Mouse (Mus musculus) myocyte (in vitro differentiated cells): ENCODE results near the gene Smim8. TPM values are rescaled to one million over a fixed set of nuclear protein-coding genes. Genes with fewer than 3 reads are reported as not detected.

Experiments used
- H3K27me3 ChIP-seq: one replicate; pipeline ENCODE4 v1.6.1; 2011; ENCODE audit not compliant: control insufficient read depth, insufficient read depth, insufficient read length
- H3K36me3 ChIP-seq: one replicate; pipeline ENCODE4 v1.6.1; 2011; ENCODE audit not compliant: control insufficient read depth, insufficient read depth
- H3K4me2 ChIP-seq: one replicate; pipeline ENCODE4 v1.6.1; 2011; ENCODE audit warnings: low read depth, control low read depth
- H3K4me3 ChIP-seq: one replicate; pipeline ENCODE4 v1.5.1; 2011; ENCODE audit warnings: mild to moderate bottlenecking, control low read depth, moderate library complexity
- H3K79me2 ChIP-seq: one replicate; pipeline ENCODE4 v1.6.1; 2011; ENCODE audit not compliant: control insufficient read depth, insufficient read depth
- H3ac ChIP-seq: one replicate; pipeline ENCODE4 v1.6.1; 2011; ENCODE audit not compliant: control insufficient read depth, insufficient read length
- CEBPB ChIP-seq: IDR thresholded peaks from 2 replicates; pipeline ENCODE4 v1.6.1; 2011; ENCODE audit warnings: mild to moderate bottlenecking, moderate library complexity; ENCODE audit not compliant: poor library complexity, insufficient read depth, severe bottlenecking
- E2F4 ChIP-seq: IDR thresholded peaks from one replicate; pipeline ENCODE4 v1.6.1; 2011; ENCODE audit warnings: mild to moderate bottlenecking, control low read depth, moderate library complexity; ENCODE audit not compliant: insufficient read depth
- MAX ChIP-seq: IDR thresholded peaks from one replicate; pipeline ENCODE4 v1.6.1; 2011; ENCODE audit warnings: low read depth, mild to moderate bottlenecking, control low read depth
- MYOD1 ChIP-seq, 3 experiments: IDR thresholded peaks; one replicate each; pipeline ENCODE4 v1.6.1; 2011; ENCODE audit warnings: control low read depth in 2 of 3, low read depth in 2 of 3, mild to moderate bottlenecking in 2 of 3, moderate library complexity in 1 of 3; ENCODE audit not compliant: insufficient read length in 2 of 3, control insufficient read depth in 1 of 3
- MYOG ChIP-seq, 3 experiments: IDR thresholded peaks; one replicate each; pipeline ENCODE4 v1.6.1; 2011; ENCODE audit warnings: control low read depth in 2 of 3, low read depth in 2 of 3, mild to moderate bottlenecking in 2 of 3; ENCODE audit not compliant: insufficient read length in 2 of 3, control insufficient read depth in 1 of 3, insufficient read depth in 1 of 3
- POLR2A ChIP-seq: IDR thresholded peaks from one replicate; pipeline ENCODE4 v1.6.1; 2011; ENCODE audit warnings: low read depth, mild to moderate bottlenecking, control low read depth, moderate library complexity; ENCODE audit not compliant: insufficient read length
- POLR2AphosphoS2 ChIP-seq: IDR thresholded peaks from one replicate; pipeline ENCODE4 v1.6.1; 2011; ENCODE audit warnings: low read depth, control low read depth; ENCODE audit not compliant: insufficient read length
- REST ChIP-seq: IDR thresholded peaks from one replicate; pipeline ENCODE4 v1.6.1; 2011; ENCODE audit warnings: mild to moderate bottlenecking, control low read depth, moderate library complexity; ENCODE audit not compliant: insufficient read depth, insufficient read length
- SRF ChIP-seq: IDR thresholded peaks from one replicate; pipeline ENCODE4 v1.6.1; 2011; ENCODE audit warnings: low read depth; ENCODE audit not compliant: control insufficient read depth, insufficient read length
- TCF12 ChIP-seq: IDR thresholded peaks from one replicate; pipeline ENCODE4 v1.6.1; 2011; ENCODE audit warnings: mild to moderate bottlenecking, control low read depth; ENCODE audit not compliant: poor library complexity, insufficient read depth, severe bottlenecking
- TCF3 ChIP-seq: IDR thresholded peaks from one replicate; pipeline ENCODE4 v1.6.1; 2011; ENCODE audit warnings: low read depth, control low read depth; ENCODE audit not compliant: insufficient read length
- USF1 ChIP-seq: IDR thresholded peaks from one replicate; pipeline ENCODE4 v1.6.1; 2011; ENCODE audit warnings: low read depth, mild to moderate bottlenecking, control low read depth, moderate library complexity
- polyA plus RNA-seq: library from polyadenylated mRNA; unstranded; fragments of >200 nt; fragmentation: generic; extraction: Trizol; gene quantifications from one replicate; pipeline ENCODE4 v1.2.1, GENCODE M21; 2012; ENCODE audit warnings: missing spikeins

The Smim8 gene
- polyA plus RNA-seq, 1 experiment, result 20.4 TPM

DNA sequence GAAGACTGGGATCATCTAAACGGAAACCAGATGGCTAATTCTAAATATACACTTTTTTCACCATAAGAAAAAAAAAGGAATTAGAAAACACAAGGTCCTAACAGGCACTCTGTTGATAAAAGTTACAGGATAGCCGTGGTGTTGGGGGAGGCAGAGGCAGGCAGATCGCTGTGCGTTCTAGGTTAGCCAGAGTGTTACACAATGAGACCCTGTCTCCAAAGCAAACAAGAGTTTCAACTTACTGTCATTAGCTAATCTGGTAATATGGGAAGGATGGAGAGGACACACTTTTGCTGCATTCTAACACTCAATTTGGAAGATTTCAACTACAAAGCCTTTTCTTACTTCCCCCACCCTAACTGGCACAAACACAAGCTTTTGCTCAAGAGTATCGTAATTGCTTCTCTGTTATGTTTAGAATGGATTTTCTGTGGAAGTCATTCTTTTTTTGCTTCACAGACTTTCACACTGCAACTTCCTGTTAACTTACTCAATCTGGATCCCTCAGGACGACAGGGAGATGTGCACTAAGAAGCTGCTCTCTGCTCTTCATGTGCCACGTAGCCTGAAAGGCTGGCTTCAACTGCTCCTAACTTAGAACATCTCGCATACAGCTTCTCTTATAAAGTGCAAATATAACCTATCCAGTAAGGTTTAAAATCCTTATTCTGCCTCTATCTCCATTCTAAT lies 19.2 kb upstream of the Smim8 start:
- Histone ChIP-seq H3K27me3 (no peaks in the 10 kb centered on the region), H3K79me2 (no peaks in the 10 kb centered on the region), H3K4me3 (no peak overlapping the region), H3ac (no peak overlapping the region), H3K4me2 (no peak overlapping the region), H3K36me3 (no peaks in the 10 kb centered on the region)
- TF ChIP-seq MYOD1 (IDR thresholded peaks at IDR 0.05; ENCODE audit: control insufficient read depth in 1 of 3, insufficient read length in 2 of 3, low read depth in 2 of 3) (no peak), MYOG (IDR thresholded peaks at IDR 0.05; ENCODE audit: control insufficient read depth in 1 of 3, insufficient read depth in 1 of 3, insufficient read length in 2 of 3, low read depth in 2 of 3) (no peak), E2F4 (no peak), POLR2A (no peak), POLR2AphosphoS2 (no peak), USF1 (no peak)

DNA sequence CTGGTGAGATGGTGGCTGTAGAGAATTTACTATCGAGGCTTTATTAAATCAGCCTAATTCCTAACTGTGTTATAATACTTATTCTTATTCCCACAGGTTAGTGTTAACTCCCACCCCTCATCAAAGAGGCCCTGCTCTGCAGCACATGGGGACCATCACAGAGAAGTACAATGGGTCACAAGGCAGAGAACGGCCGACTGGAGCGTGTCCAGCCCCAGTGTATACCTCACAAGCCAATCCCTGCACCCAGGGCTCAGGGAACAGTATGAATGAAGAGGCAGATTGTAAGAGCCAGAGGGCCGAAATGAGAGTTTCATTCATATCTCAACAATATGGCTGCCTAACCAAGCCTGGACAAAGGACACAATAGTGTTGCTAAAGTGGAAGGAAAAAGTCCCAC lies 18.1 kb upstream of the Smim8 start:
- Histone ChIP-seq H3ac (no peak overlapping the region), H3K4me3 (no peak overlapping the region), H3K27me3 (no peaks in the 10 kb centered on the region), H3K79me2 (no peaks in the 10 kb centered on the region), H3K4me2 (no peak overlapping the region), H3K36me3 (no peaks in the 10 kb centered on the region)
- TF ChIP-seq CEBPB (no peak), USF1 (no peak), REST (no peak), E2F4 (no peak), SRF (no peak), POLR2AphosphoS2 (no peak), MAX (no peak), POLR2A (no peak), TCF3 (no peak), MYOD1 (IDR thresholded peaks at IDR 0.05; ENCODE audit: control insufficient read depth in 1 of 3, insufficient read length in 2 of 3, low read depth in 2 of 3) (no peak), MYOG (IDR thresholded peaks at IDR 0.05; ENCODE audit: control insufficient read depth in 1 of 3, insufficient read depth in 1 of 3, insufficient read length in 2 of 3, low read depth in 2 of 3) (no peak), TCF12 (no peak)

DNA sequence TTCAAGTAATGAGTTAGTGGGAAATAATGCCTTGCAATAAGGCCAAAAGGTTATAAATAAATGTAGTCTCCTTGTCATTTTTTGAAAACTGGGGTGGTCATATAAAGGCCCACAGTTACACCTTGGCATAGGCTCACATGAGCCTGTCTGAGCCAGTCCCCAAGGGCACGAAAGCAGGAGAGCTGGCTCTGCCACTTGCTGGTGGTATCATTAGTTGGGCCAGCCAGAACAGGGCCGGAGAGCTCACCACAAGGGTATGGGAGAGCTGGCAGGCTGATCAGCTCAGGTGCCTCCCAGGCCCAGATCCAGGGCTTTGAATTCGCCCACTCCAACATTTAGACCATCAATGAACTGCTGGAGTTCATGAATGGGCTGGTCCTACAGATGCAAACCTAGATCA lies 8.3 kb upstream of the Smim8 start:
- TF ChIP-seq MAX (no peak), MYOD1 (IDR thresholded peaks at IDR 0.05; ENCODE audit: control insufficient read depth in 1 of 3, insufficient read length in 2 of 3, low read depth in 2 of 3) (no peak), POLR2A (no peak), MYOG (IDR thresholded peaks at IDR 0.05; ENCODE audit: control insufficient read depth in 1 of 3, insufficient read depth in 1 of 3, insufficient read length in 2 of 3, low read depth in 2 of 3) (no peak), CEBPB (no peak), USF1 (no peak), TCF12 (no peak), E2F4 (no peak), SRF (no peak)
- no peak overlapping the region for H3K4me3 ChIP-seq
- H3K27me3 ChIP-seq, result no peaks in the 10 kb centered on the region
- no peak overlapping the region for H3K4me2 ChIP-seq
- no peak overlapping the region for H3ac ChIP-seq
- no peaks in the 10 kb centered on the region for H3K36me3 ChIP-seq
- H3K79me2 ChIP-seq, result no peaks in the 10 kb centered on the region

DNA sequence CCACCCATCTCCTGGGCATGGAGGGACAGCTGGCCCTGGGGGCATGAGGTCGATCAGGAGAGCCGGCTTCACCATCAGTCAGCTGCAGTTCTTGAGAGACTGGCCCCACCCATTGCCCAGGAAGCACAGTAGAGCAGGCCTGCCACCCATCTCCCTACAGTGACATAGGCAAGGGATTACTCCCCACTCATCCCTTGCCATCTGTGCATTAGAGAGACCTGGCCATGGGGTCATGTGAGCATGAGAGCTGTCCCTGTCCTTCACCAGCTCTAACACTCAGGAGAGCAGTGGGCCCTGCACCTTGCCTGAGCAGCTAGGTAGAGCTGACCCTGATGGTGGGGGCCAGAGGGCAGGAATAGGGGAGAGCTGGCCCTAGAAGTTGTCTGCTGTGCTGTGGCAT lies 7.4 kb upstream of the Smim8 start:
- no peaks in the 10 kb centered on the region for H3K79me2 ChIP-seq
- no peak overlapping the region for H3K4me3 ChIP-seq
- H3K27me3 ChIP-seq, result no peaks in the 10 kb centered on the region
- H3K4me2 ChIP-seq, result no peak overlapping the region
- no peaks in the 10 kb centered on the region for H3K36me3 ChIP-seq
- TF ChIP-seq E2F4 (no peak), SRF (no peak), POLR2AphosphoS2 (no peak)
- no peak overlapping the region for H3ac ChIP-seq

DNA sequence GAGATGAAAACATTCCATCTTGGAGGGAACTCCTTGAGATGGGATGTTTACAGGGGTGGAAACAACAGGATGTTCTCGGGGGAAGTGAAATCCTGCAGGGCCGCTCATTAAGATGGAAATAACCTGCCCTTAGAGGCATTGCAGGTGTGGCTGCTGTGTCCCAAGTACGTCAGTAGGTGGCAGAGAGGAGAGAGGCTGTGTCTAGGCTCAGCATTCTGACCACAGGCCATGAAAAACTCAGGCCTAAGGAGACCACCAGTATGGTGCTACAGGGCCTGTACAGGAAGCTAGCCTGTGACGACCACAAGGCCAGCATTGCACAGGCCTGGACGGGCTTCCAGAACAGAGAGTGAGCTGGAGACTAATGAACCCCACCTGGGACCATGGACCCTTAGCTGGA lies 6.6 kb upstream of the Smim8 start:
- H3K27me3 ChIP-seq, result no peaks in the 10 kb centered on the region
- no peak overlapping the region for H3ac ChIP-seq
- no peaks in the 10 kb centered on the region for H3K36me3 ChIP-seq
- TF ChIP-seq MAX (no peak), MYOG (IDR thresholded peaks at IDR 0.05; ENCODE audit: control insufficient read depth in 1 of 3, insufficient read depth in 1 of 3, insufficient read length in 2 of 3, low read depth in 2 of 3) (no peak), POLR2AphosphoS2 (no peak), MYOD1 (IDR thresholded peaks at IDR 0.05; ENCODE audit: control insufficient read depth in 1 of 3, insufficient read length in 2 of 3, low read depth in 2 of 3) (no peak), TCF12 (no peak), POLR2A (no peak), SRF (no peak), TCF3 (no peak), E2F4 (no peak)
- H3K4me3 ChIP-seq, result no peak overlapping the region
- no peak overlapping the region for H3K4me2 ChIP-seq
- H3K79me2 ChIP-seq, result no peaks in the 10 kb centered on the region
